Mouse (Mus musculus): ENCODE measurements at regions not wholly inside any gene's neighbourhood (a gene's known extent, or its start where the extent isn't known, plus 50 kb on each side); places are given as distances from the start of the nearest gene placed in this dataset.

- Histone ChIP-seq H3K27me3 (ENCODE audit: low read depth, poor library complexity, severe bottlenecking) (no peaks in the 10 kb centered on the region), H3K27ac (replicated peaks) (no peak overlapping the region), H3K9me3 (replicated peaks) (no peaks in the 10 kb centered on the region), H3K36me3 (no peaks in the 10 kb centered on the region), H3K4me3 (no peak overlapping the region), H3K4me1 (no peaks in the 10 kb centered on the region)
- no peak for DNase-seq (ENCODE audit: low spot score)
- WGBS: 76% methylated on average over 2 of the region's 2 CpGs
Observed at GRCm38 (mm10) chr15:88159618-88160170, 440.4 kb upstream of the Zdhhc25 start.

GRCm38 (mm10) chr15:88160291-88160690 lies 439.8 kb upstream of the Zdhhc25 start:
- no peak for DNase-seq (ENCODE audit: low spot score)
- Histone ChIP-seq H3K4me1 (no peaks in the 10 kb centered on the region), H3K27me3 (ENCODE audit: low read depth, poor library complexity, severe bottlenecking) (no peaks in the 10 kb centered on the region), H3K4me3 (no peak overlapping the region), H3K9me3 (replicated peaks) (no peaks in the 10 kb centered on the region), H3K36me3 (no peaks in the 10 kb centered on the region), H3K27ac (replicated peaks) (no peak overlapping the region)
- WGBS: 91% methylated on average over 4 of the region's 4 CpGs

GRCm38 (mm10) chr15:88163438-88163837 lies 436.7 kb upstream of the Zdhhc25 start:
- Histone ChIP-seq H3K4me1 (no peaks in the 10 kb centered on the region), H3K27me3 (ENCODE audit: low read depth, poor library complexity, severe bottlenecking) (no peaks in the 10 kb centered on the region), H3K4me3 (no peak overlapping the region), H3K27ac (replicated peaks) (no peak overlapping the region), H3K9me3 (replicated peaks) (no peaks in the 10 kb centered on the region), H3K36me3 (no peaks in the 10 kb centered on the region)
- DNase-seq (ENCODE audit: low spot score): no peak
- 93% methylated on average over 3 of the region's 3 CpGs for WGBS

GRCm38 (mm10) chr15:88174326-88174725 lies 425.8 kb upstream of the Zdhhc25 start:
- peak; percentile 21 for DNase-seq (ENCODE audit: low spot score)
- no peaks in the 10 kb centered on the region for H3K4me1 ChIP-seq
- H3K27me3 ChIP-seq (ENCODE audit: low read depth, poor library complexity, severe bottlenecking): no peaks in the 10 kb centered on the region
- H3K36me3 ChIP-seq: no peaks in the 10 kb centered on the region
- no peak overlapping the region for H3K27ac ChIP-seq (replicated peaks)
- H3K9me3 ChIP-seq (replicated peaks): no peaks in the 10 kb centered on the region
- no peak overlapping the region for H3K4me3 ChIP-seq
- WGBS: 45% methylated on average over 3 of the region's 3 CpGs

- H3K27me3 ChIP-seq (ENCODE audit: low read depth, poor library complexity, severe bottlenecking): no peaks in the 10 kb centered on the region
- no peak overlapping the region for H3K27ac ChIP-seq (replicated peaks)
- WGBS: 74% methylated on average over 3 of the region's 3 CpGs
- DNase-seq (ENCODE audit: low spot score): no peak
- no peaks in the 10 kb centered on the region for H3K4me1 ChIP-seq
- no peaks in the 10 kb centered on the region for H3K36me3 ChIP-seq
- H3K4me3 ChIP-seq: no peak overlapping the region
- H3K9me3 ChIP-seq (replicated peaks): no peaks in the 10 kb centered on the region
Observed at GRCm38 (mm10) chr15:88175991-88176390, 424.1 kb upstream of the Zdhhc25 start.

GRCm38 (mm10) chr15:88196539-88196938 lies 403.6 kb upstream of the Zdhhc25 start:
- no peak overlapping the region for H3K27ac ChIP-seq (replicated peaks)
- H3K36me3 ChIP-seq: no peaks in the 10 kb centered on the region
- no peak overlapping the region for H3K4me3 ChIP-seq
- WGBS: 89% methylated on average over 2 of the region's 2 CpGs
- no peak for DNase-seq (ENCODE audit: low spot score)
- H3K9me3 ChIP-seq (replicated peaks): no peaks in the 10 kb centered on the region
- H3K27me3 ChIP-seq (ENCODE audit: low read depth, poor library complexity, severe bottlenecking): no peaks in the 10 kb centered on the region
- H3K4me1 ChIP-seq: no peaks in the 10 kb centered on the region

GRCm38 (mm10) chr15:88202736-88203135 lies 397.4 kb upstream of the Zdhhc25 start:
- Histone ChIP-seq H3K4me1 (peaks cover 9% of the 10 kb centered on the region), H3K4me3 (no peak overlapping the region), H3K36me3 (no peaks in the 10 kb centered on the region), H3K27ac (replicated peaks) (no peak overlapping the region), H3K27me3 (ENCODE audit: low read depth, poor library complexity, severe bottlenecking) (no peaks in the 10 kb centered on the region), H3K9me3 (replicated peaks) (no peaks in the 10 kb centered on the region)
- WGBS: 44% methylated on average over 3 of the region's 3 CpGs
- no peak for DNase-seq (ENCODE audit: low spot score)

- Histone ChIP-seq H3K9me3 (replicated peaks) (no peaks in the 10 kb centered on the region), H3K4me1 (no peaks in the 10 kb centered on the region), H3K4me3 (no peak overlapping the region), H3K36me3 (no peaks in the 10 kb centered on the region), H3K27ac (replicated peaks) (no peak overlapping the region), H3K27me3 (ENCODE audit: low read depth, poor library complexity, severe bottlenecking) (no peaks in the 10 kb centered on the region)
- no peak for DNase-seq (ENCODE audit: low spot score)
- 59% methylated on average over 3 of the region's 3 CpGs for WGBS
Observed at GRCm38 (mm10) chr15:88213356-88213755, 386.7 kb upstream of the Zdhhc25 start.

GRCm38 (mm10) chr15:88214286-88214685 lies 385.8 kb upstream of the Zdhhc25 start:
- no peak for DNase-seq (ENCODE audit: low spot score)
- H3K36me3 ChIP-seq: no peaks in the 10 kb centered on the region
- H3K27ac ChIP-seq (replicated peaks): no peak overlapping the region
- H3K4me3 ChIP-seq: no peak overlapping the region
- 66% methylated on average over 4 of the region's 4 CpGs for WGBS
- H3K27me3 ChIP-seq (ENCODE audit: low read depth, poor library complexity, severe bottlenecking): no peaks in the 10 kb centered on the region
- H3K9me3 ChIP-seq (replicated peaks): no peaks in the 10 kb centered on the region
- H3K4me1 ChIP-seq: no peaks in the 10 kb centered on the region

GRCm38 (mm10) chr15:88229456-88229855 lies 370.6 kb upstream of the Zdhhc25 start:
- Histone ChIP-seq H3K27me3 (ENCODE audit: low read depth, poor library complexity, severe bottlenecking) (no peaks in the 10 kb centered on the region), H3K36me3 (no peaks in the 10 kb centered on the region), H3K9me3 (replicated peaks) (no peaks in the 10 kb centered on the region), H3K4me3 (no peak overlapping the region), H3K27ac (replicated peaks) (no peak overlapping the region), H3K4me1 (no peaks in the 10 kb centered on the region)
- WGBS: 76% methylated on average over 4 of the region's 4 CpGs
- DNase-seq (ENCODE audit: low spot score): no peak

- peaks cover 12% of the 10 kb centered on the region for H3K27me3 ChIP-seq (ENCODE audit: low read depth, poor library complexity, severe bottlenecking)
- H3K27ac ChIP-seq (replicated peaks): no peak overlapping the region
- no peak overlapping the region for H3K4me3 ChIP-seq
- no peaks in the 10 kb centered on the region for H3K36me3 ChIP-seq
- no peaks in the 10 kb centered on the region for H3K9me3 ChIP-seq (replicated peaks)
- DNase-seq (ENCODE audit: low spot score): no peak
- peaks cover 13% of the 10 kb centered on the region for H3K4me1 ChIP-seq
- WGBS: 94% methylated on average over 13 of the region's 13 CpGs
Observed at GRCm38 (mm10) chr15:88244606-88245005, 355.5 kb upstream of the Zdhhc25 start.

- H3K36me3 ChIP-seq: no peaks in the 10 kb centered on the region
- WGBS: 60% methylated on average over 22 of the region's 22 CpGs
- H3K9me3 ChIP-seq (replicated peaks): no peaks in the 10 kb centered on the region
- peaks cover 13% of the 10 kb centered on the region for H3K4me1 ChIP-seq
- H3K27me3 ChIP-seq (ENCODE audit: low read depth, poor library complexity, severe bottlenecking): peaks cover 12% of the 10 kb centered on the region
- no peak for DNase-seq (ENCODE audit: low spot score)
- H3K27ac ChIP-seq (replicated peaks): no peak overlapping the region
- no peak overlapping the region for H3K4me3 ChIP-seq
Observed at GRCm38 (mm10) chr15:88245496-88246246, 354.4 kb upstream of the Zdhhc25 start.

GRCm38 (mm10) chr15:88247974-88248625 lies 352.0 kb upstream of the Zdhhc25 start:
- Histone ChIP-seq H3K4me1 (peaks cover 13% of the 10 kb centered on the region), H3K4me3 (no peak overlapping the region), H3K27me3 (ENCODE audit: low read depth, poor library complexity, severe bottlenecking) (peaks cover 12% of the 10 kb centered on the region), H3K9me3 (replicated peaks) (no peaks in the 10 kb centered on the region), H3K36me3 (no peaks in the 10 kb centered on the region), H3K27ac (replicated peaks) (no peak overlapping the region)
- peak; percentile 87 for DNase-seq (ENCODE audit: low spot score)
- WGBS: 30% methylated on average over 14 of the region's 14 CpGs

All from midbrain, embryonic 10.5 days (tissue).